Mouse (Mus musculus): Measurements from ENCODE around the gene Samd4b. TPM values are rescaled to one million over a fixed set of nuclear protein-coding genes. Genes with fewer than 3 reads are reported as not detected.

Samd4b gene
- total and polyA plus RNA-seq, 2 experiments from 2014 or later = 12.4 to 53.5 TPM

- Histone ChIP-seq H3K36me3 (replicated peaks; ENCODE audit: control insufficient read depth, insufficient read depth, low read length) (no peaks in the 10 kb centered on the region), H3K9me3 (replicated peaks; ENCODE audit: control insufficient read depth, low read length) (peaks cover 7% of the 10 kb centered on the region; the same call in 1 of the 2 replicates), H3K27me3 (ENCODE audit: control insufficient read depth, insufficient read depth, low read length) (no peaks in the 10 kb centered on the region), H3K4me2 (ENCODE audit: low read depth, low read length) (no peak overlapping the region), H3K27ac (ENCODE audit: low read depth) (no peak overlapping the region), H3K4me1 (ENCODE audit: control insufficient read depth, insufficient read depth) (no peaks in the 10 kb centered on the region), H3K9ac (replicated peaks; ENCODE audit: low read depth, low read length) (no peak overlapping the region), H3K4me3 (ENCODE audit: low read depth, low read length) (no peak overlapping the region)
- WGBS = 7% methylated on average over 8 of the region's 8 CpGs
- no peak for DNase-seq (ENCODE audit: low spot score)
- no peak for TF ChIP-seq EP300 (IDR thresholded peaks at IDR 0.05; ENCODE audit: low read depth)
- no peak for TF ChIP-seq CTCF (IDR thresholded peaks at IDR 0.05; ENCODE audit: low read depth)
- ATAC-seq (ENCODE audit: insufficient read depth, low read depth) = no peak
Observed at GRCm38 (mm10) chr7:28637511-28637910, 39.6 kb upstream of the Samd4b start.

GRCm38 (mm10) chr7:28634128-28634527 lies 36.2 kb upstream of the Samd4b start:
- Histone ChIP-seq H3K9me3 (replicated peaks; ENCODE audit: control insufficient read depth, low read length) (peaks cover 7% of the 10 kb centered on the region; the same call in 1 of the 2 replicates), H3K4me1 (ENCODE audit: control insufficient read depth, insufficient read depth) (no peaks in the 10 kb centered on the region), H3K27ac (ENCODE audit: low read depth) (no peak overlapping the region), H3K36me3 (replicated peaks; ENCODE audit: control insufficient read depth, insufficient read depth, low read length) (no peaks in the 10 kb centered on the region), H3K27me3 (ENCODE audit: control insufficient read depth, insufficient read depth, low read length) (peaks cover 21% of the 10 kb centered on the region), H3K4me2 (ENCODE audit: low read depth, low read length) (no peak overlapping the region), H3K9ac (replicated peaks; ENCODE audit: low read depth, low read length) (no peak overlapping the region), H3K4me3 (ENCODE audit: low read depth, low read length) (no peak overlapping the region)
- DNase-seq (ENCODE audit: low spot score) = no peak
- no peak for TF ChIP-seq CTCF (IDR thresholded peaks at IDR 0.05; ENCODE audit: low read depth)
- no peak for TF ChIP-seq EP300 (IDR thresholded peaks at IDR 0.05; ENCODE audit: low read depth)
- no peak for ATAC-seq (ENCODE audit: insufficient read depth, low read depth)
- WGBS = 41% methylated on average over 4 of the region's 4 CpGs

GRCm38 (mm10) chr7:28631073-28631472 lies 33.1 kb upstream of the Samd4b start, which contains the start of gene Acp7:
Acp7 (minus strand) TSS chr7:28631332.
- H3K27me3 ChIP-seq (ENCODE audit: control insufficient read depth, insufficient read depth, low read length) = peaks cover 37% of the 10 kb centered on the region
- no peaks in the 10 kb centered on the region for H3K4me1 ChIP-seq (ENCODE audit: control insufficient read depth, insufficient read depth)
- no peak within 1 kb of the TSS for H3K27ac ChIP-seq (ENCODE audit: low read depth)
- no peak within 1 kb of the TSS for H3K9ac ChIP-seq (replicated peaks; ENCODE audit: low read depth, low read length)
- H3K4me2 ChIP-seq (ENCODE audit: low read depth, low read length) = no peak within 1 kb of the TSS
- no peak within 1 kb of the TSS for H3K4me3 ChIP-seq (ENCODE audit: low read depth, low read length)
- TF ChIP-seq CTCF (IDR thresholded peaks at IDR 0.05; ENCODE audit: low read depth) (no peak), EP300 (IDR thresholded peaks at IDR 0.05; ENCODE audit: low read depth) (no peak)
- peaks cover 7% of the 10 kb centered on the region; the same call in 1 of the 2 replicates for H3K9me3 ChIP-seq (replicated peaks; ENCODE audit: control insufficient read depth, low read length)
- ATAC-seq (ENCODE audit: insufficient read depth, low read depth) (no peak), DNase-seq (ENCODE audit: low spot score) (no peak)
- 26% methylated on average over 10 of the region's 10 CpGs for WGBS
- no peaks in the 10 kb centered on the region for H3K36me3 ChIP-seq (replicated peaks; ENCODE audit: control insufficient read depth, insufficient read depth, low read length)

GRCm38 (mm10) chr7:28624791-28625190 lies 26.8 kb upstream of the Samd4b start:
- 66% methylated on average over 5 of the region's 5 CpGs for WGBS
- no peak for ATAC-seq (ENCODE audit: insufficient read depth, low read depth)
- TF ChIP-seq EP300 (IDR thresholded peaks at IDR 0.05; ENCODE audit: low read depth) (no peak), CTCF (IDR thresholded peaks at IDR 0.05; ENCODE audit: low read depth) (no peak)

GRCm38 (mm10) chr7:28619098-28619715 lies 21.3 kb upstream of the Samd4b start:
- Histone ChIP-seq H3K9me3 (replicated peaks; ENCODE audit: control insufficient read depth, low read length) (no peaks in the 10 kb centered on the region), H3K36me3 (replicated peaks; ENCODE audit: control insufficient read depth, insufficient read depth, low read length) (no peaks in the 10 kb centered on the region), H3K4me1 (ENCODE audit: control insufficient read depth, insufficient read depth) (no peaks in the 10 kb centered on the region), H3K27me3 (ENCODE audit: control insufficient read depth, insufficient read depth, low read length) (no peaks in the 10 kb centered on the region), H3K9ac (replicated peaks; ENCODE audit: low read depth, low read length) (no peak overlapping the region), H3K4me3 (ENCODE audit: low read depth, low read length) (no peak overlapping the region), H3K4me2 (ENCODE audit: low read depth, low read length) (no peak overlapping the region), H3K27ac (ENCODE audit: low read depth) (no peak overlapping the region)
- ATAC-seq (ENCODE audit: insufficient read depth, low read depth) = no peak
- DNase-seq (ENCODE audit: low spot score) = no peak
- no peak for TF ChIP-seq CTCF (IDR thresholded peaks at IDR 0.05; ENCODE audit: low read depth)
- TF ChIP-seq EP300 (IDR thresholded peaks at IDR 0.05; ENCODE audit: low read depth) = no peak
- WGBS = 67% methylated on average over 9 of the region's 9 CpGs

More at GRCm38 (mm10) chr7:28624791-28625190, 26.8 kb upstream of the Samd4b start:
- no peak overlapping the region for H3K4me3 ChIP-seq (ENCODE audit: low read depth, low read length)
- H3K4me2 ChIP-seq (ENCODE audit: low read depth, low read length) = no peak overlapping the region
- no peaks in the 10 kb centered on the region for H3K9me3 ChIP-seq (replicated peaks; ENCODE audit: control insufficient read depth, low read length)
- no peak overlapping the region for H3K9ac ChIP-seq (replicated peaks; ENCODE audit: low read depth, low read length)
- H3K27ac ChIP-seq (ENCODE audit: low read depth) = no peak overlapping the region
- H3K4me1 ChIP-seq (ENCODE audit: control insufficient read depth, insufficient read depth) = no peaks in the 10 kb centered on the region
- H3K27me3 ChIP-seq (ENCODE audit: control insufficient read depth, insufficient read depth, low read length) = peaks cover 23% of the 10 kb centered on the region
- no peak for DNase-seq (ENCODE audit: low spot score)
- H3K36me3 ChIP-seq (replicated peaks; ENCODE audit: control insufficient read depth, insufficient read depth, low read length) = no peaks in the 10 kb centered on the region

GRCm38 (mm10) chr7:28605951-28606350 lies 8.0 kb upstream of the Samd4b start:
- no peaks in the 10 kb centered on the region for H3K27me3 ChIP-seq (ENCODE audit: control insufficient read depth, insufficient read depth, low read length)
- no peaks in the 10 kb centered on the region for H3K9me3 ChIP-seq (replicated peaks; ENCODE audit: control insufficient read depth, low read length)
- H3K9ac ChIP-seq (replicated peaks; ENCODE audit: low read depth, low read length) = no peak overlapping the region
- ATAC-seq (ENCODE audit: insufficient read depth, low read depth) (no peak), DNase-seq (ENCODE audit: low spot score) (no peak)
- 73% methylated on average over 8 of the region's 8 CpGs for WGBS
- H3K4me2 ChIP-seq (ENCODE audit: low read depth, low read length) = no peak overlapping the region
- H3K36me3 ChIP-seq (replicated peaks; ENCODE audit: control insufficient read depth, insufficient read depth, low read length) = no peaks in the 10 kb centered on the region
- TF ChIP-seq EP300 (IDR thresholded peaks at IDR 0.05; ENCODE audit: low read depth) (no peak), CTCF (IDR thresholded peaks at IDR 0.05; ENCODE audit: low read depth) (no peak)
- no peaks in the 10 kb centered on the region for H3K4me1 ChIP-seq (ENCODE audit: control insufficient read depth, insufficient read depth)
- no peak overlapping the region for H3K27ac ChIP-seq (ENCODE audit: low read depth)
- no peak overlapping the region for H3K4me3 ChIP-seq (ENCODE audit: low read depth, low read length)

Measured in heart, postnatal 0 days (tissue).